Mouse (Mus musculus): ENCODE results near the gene Mtg2.

Mtg2 gene

DNA sequence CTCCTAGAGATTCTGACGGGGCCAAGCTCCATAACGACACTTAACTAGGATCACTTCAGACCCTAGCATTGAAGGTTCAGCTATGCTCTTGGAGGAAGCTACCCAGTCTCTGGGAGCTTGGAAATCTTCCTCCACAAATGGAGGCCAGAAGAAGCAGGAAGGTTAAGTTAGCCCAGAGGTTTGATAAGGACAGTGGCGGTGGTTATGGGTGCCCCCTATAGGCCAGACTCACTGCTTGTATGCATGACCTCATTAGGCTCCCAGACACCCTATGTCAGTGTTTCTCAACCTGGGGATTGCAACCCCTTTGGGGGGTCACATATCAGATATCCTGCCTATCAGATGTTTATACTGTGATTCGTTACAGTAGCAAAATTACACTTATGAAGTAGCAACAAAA lies 36.7 kb downstream of the Mtg2 start:
- DNase-seq, result no peak

DNA sequence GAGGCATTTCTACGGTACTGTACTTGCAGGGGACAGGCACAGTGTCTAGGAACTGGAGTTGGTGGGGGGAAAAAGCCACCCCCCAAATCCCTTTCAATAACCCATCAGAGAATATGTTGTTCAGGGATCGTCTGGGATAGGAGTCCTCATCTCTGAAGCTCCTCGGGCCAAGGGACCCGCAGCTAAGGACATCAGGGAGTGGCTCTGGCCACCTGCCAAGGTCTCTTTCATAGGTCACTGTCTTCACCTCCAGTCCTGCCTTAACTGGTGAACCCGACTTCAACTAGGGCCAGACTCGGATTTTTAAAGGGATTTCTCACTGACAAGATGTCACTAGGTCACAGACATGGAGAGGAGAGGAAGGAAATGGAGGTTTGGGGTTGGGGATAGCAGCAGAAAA lies 37.9 kb downstream of the Mtg2 start:
- no peak for DNase-seq

GRCm38 (mm10) chr2:180113909-180114890 lies 43.8 kb downstream of the Mtg2 start:
- no peak for DNase-seq

DNA sequence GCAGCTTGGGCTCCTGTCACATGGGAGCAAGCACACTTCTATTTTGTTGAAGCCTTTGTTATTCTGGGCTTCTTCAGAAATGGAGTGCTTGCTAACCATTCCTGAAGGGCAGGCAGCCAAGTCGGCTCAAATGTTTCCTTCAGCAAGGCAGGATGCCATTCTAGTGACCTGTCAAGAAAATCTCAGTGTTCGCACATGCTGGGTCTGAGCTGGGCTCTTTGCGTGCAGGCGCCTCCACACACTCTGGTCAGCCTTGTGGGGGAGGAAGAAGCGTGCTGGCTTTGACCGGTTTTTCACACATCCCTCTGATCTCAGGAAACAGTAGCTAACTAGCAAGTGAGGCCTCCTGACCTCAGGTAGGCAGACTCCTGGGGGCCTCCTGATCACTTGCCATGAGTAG lies 44.9 kb downstream of the Mtg2 start:
- no peak for DNase-seq

GRCm38 (mm10) chr2:180116081-180116493 lies 45.7 kb downstream of the Mtg2 start:
- DNase-seq, result no peak

- no peak for DNase-seq
Measured at GRCm38 (mm10) chr2:180116741-180117484, 46.5 kb downstream of the Mtg2 start.

DNA sequence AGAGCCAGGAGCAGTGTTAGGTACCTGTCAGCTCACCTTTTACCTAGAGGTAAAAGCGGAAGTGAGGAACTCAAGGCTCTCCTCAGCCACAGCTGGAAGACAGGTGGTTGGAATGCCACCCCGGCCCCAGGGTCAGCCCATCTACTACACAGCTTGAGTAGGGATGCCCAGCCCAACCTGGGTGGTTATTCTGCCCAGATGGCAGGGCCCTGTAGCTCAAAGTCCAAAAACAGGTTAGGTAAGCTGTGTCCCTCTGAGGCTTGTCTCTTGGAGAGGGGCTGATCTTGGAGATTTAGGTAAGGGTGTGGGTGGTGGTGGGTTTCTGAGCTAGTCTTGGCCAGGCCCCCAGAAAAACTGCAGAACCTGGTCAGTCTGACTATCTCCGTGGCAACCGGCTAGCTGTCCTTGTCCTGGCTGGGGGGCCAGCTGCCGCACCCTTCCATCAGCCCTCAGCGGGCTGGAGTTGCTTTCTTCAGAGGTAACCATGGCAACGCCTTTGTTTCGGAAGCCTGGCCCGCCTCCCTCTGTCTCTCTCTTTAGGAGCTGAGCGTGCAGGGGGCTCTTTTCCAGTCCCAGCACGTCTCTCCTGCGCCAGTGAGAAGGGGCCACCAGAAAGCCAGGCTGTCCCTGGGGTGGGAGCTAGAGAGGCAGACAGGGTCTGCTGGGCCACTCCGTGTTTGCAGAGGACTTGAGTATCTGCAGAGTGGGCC lies 47.3 kb downstream of the Mtg2 start:
- no peak for DNase-seq

- DNase-seq, result peak; percentile 98
Measured at GRCm38 (mm10) chr2:180118661-180119438, 48.5 kb downstream of the Mtg2 start, which contains the start of gene Osbpl2. Gene Osbpl2 (plus strand): TSS chr2:180119306.

GRCm38 (mm10) chr2:180119439-180120291 lies 49.3 kb downstream of the Mtg2 start:
- DNase-seq, result peak; percentile 49

- DNase-seq, result no peak
Measured at GRCm38 (mm10) chr2:180120292-180120761, 49.9 kb downstream of the Mtg2 start.

DNA sequence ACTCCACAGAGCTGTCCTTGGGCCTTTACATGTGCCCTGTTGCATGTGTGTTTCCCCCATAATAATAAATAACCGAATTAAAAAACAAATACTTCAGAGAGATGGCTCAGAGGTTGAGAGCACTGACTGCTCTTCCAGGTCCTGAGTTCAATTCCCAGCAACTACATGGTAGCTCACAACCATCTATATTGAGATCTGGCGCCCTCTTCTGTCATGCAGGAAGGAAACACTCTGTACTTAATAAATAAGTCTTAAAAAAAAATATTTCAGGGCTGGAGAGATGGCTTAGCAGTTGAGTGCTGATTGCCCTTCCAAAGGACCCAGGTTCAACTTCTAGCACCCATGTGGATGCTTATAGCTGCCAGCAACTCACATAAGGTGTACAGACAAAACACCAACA lies 53.8 kb downstream of the Mtg2 start:
- no peak for DNase-seq

DNA sequence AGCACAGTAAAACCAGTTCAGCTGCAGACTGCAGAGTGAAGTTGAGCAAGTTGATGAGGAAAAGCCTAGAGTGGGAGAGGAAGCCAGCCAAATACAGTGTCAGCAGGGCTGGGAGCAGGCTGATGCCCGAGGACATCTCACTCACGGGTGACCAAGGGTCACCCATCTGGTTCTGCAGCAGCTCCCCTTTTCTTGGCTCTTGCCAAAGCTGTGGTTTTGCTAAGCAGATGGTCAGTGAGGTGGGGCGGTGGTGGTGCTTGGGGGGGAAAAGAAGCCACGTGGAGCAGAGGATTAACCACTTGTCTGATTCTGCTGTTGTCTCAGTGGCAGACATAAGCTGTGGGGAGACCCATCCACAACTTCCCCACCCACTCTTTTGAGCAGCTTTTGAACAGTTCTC lies 55.8 kb downstream of the Mtg2 start:
- DNase-seq, result no peak

DNA sequence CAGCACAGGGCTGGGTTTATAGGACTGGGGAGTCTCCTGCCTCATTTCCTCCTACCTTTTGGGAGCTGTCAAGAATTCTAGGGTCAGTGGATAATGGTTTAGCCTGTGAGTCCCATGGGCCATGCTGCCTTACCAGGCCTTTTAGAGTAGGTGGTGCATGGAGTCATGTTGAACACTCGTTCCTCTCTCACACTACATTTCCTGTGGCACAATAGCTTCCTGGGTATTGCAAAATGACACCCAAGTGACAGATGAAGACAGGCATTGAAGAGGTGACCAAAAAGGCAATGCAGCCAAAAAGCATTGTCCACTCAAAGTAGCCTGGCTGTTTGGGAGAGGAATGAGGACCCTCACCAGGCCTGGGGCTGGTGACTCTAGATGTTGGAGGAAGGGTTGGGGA lies 57.3 kb downstream of the Mtg2 start:
- no peak for DNase-seq

DNA sequence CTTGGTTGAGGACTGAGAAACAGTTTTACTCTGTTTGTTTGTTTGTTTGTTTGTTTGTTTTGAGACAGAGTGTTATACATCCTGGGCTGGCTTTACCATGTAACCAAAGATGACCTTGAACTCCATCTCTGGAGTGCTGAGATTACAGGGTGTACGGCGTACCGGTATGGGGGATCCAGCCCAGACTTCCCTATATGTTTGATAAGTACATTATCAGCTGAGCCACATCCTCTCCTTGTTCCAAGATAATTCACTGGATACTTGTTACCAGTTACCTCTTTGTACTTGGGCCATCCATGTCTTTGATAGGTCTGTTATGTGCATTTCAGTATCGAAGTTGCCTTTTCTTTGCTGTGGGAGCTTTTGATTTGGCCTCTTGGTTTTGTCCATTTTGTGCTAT lies 62.8 kb downstream of the Mtg2 start:
- no peak for DNase-seq

GRCm38 (mm10) chr2:180133911-180134310 lies 63.5 kb downstream of the Mtg2 start:
- DNase-seq, result no peak

GRCm38 (mm10) chr2:180135414-180135813 lies 65.0 kb downstream of the Mtg2 start:
- no peak for DNase-seq
